Mouse (Mus musculus): ENCODE measurements around the gene Rpf1. TPM values are rescaled to one million over a fixed set of nuclear protein-coding genes. Genes with fewer than 3 reads are reported as not detected.

Gene Rpf1
- 87.1 TPM for polyA plus RNA-seq (2017; shearing (Covaris generic))

DNA sequence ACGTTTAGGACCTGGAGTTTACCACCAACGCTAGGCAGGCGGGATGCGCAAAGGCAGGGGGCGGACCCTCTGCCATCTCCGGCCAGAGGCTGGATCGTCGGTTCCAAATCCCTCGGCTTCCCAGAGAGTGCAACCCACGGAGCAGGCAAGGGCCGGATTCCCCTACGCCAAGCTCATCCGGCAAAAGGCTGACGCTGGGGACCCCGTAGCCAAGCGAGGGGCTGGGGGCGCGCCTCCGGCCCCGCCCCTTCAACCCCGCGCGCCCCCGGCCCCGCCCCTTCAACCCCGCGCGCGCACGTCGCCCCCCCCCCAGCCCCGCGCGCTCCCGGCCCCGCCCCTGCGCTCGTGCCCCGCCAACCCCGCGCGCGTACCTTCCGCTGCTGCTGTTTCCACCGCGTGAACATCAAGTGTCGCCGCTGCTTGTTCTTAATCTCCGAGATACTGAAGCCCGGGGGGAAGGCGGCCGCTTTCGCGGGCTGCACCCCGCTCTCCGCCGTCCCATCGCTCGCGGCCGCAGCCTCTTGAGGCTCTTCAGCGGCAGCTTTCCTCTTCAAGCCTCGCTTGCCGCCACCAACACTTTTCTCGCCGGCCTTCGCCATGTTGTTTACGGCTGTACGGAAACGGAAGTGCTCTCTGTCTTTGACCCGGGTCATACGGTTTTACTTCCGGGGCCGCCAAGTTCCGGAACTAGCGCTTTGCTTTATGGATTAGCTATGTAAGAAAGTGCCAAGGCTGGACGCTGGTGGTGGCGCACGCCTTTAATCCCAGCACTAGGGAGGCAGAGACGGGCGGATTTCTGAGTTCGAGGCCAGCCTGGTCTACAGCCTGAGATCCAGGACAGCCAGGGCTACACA lies at the start of gene Rpf1:
Rpf1 (minus strand) TSS at position 632 of the 854 bp plus-strand sequence.

DNA sequence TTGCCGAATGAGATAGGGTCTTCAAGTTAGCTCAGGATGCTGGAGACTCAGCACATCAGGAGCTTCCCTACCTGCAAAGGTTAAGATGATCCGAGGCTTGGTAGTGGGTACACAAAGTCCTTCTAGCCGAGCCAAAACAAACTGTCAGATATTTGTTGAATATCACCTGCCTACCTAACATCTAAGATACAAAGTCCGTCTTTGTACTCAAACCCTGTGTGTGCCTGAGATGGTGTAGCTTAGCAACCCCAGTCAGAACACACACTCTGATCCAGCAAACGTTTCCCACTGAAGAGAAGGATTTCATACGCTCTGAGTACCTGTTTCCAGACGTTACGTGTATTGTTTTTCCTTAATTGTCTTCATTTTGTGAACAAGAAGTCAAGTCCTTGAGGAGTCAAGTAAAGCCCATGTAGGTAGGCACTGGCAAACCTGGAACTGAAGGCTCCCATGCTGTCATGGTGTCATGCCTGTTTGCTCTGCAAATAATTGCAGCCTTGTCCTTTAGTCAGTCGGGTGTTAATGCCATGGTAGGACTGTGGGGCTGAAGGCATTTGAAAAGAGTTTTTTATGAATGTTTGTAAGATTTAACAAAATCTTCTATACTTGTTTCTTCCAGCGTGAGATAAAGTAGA lies 49.0 kb upstream of the Rpf1 start, which contains the start of gene Uox:
Uox (plus strand) TSS at position 279 of the 635 bp plus-strand sequence.

DNA sequence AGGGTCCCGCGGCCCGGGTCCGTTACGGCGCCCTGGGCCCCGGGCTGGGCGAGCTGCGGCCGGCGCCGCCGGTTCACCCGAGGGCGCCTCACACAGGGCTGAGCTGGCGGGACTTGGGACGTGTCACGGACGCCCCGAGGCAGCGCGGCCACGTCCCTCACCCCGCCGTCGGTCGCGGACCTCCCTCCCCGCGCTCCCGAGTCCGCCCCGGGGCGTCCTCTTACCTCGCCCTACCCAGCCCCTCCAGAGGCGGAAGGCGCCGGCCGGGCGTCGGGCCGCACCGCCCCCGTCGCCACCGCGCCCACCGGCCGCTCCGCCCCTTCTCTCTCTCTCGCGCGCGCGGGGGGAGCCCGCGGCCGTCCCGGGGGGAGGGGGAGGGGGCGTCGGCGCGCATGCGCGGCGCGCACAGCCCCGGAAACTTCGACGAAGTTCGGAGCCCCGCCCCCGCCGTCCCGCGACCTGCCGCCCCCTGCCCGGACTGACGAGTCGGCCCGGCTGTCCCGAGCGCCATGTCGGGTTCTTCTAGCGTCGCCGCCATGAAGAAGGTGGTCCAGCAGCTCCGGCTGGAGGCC lies 21.7 kb downstream of the Rpf1 start, which contains the start of the genes Spata1 and Gng5:
Spata1 (minus strand) TSS at position 323 of the 572 bp plus-strand sequence.
Gng5 (plus strand) TSS at position 377 of the 572 bp plus-strand sequence.

Other genes with a start within 250 kb of the Rpf1 start
- gene Ssx2ip, start 116.8 kb downstream of the Rpf1 start, polyA plus RNA-seq (2017; shearing (Covaris generic)) = 6.9 TPM
- gene Ctbs, start 71.6 kb downstream of the Rpf1 start, polyA plus RNA-seq (2017; shearing (Covaris generic)) = 3.1 TPM
- gene Spata1, start 21.7 kb downstream of the Rpf1 start, polyA plus RNA-seq (2017; shearing (Covaris generic)) = 5.1 TPM
- gene Gng5, start 21.6 kb downstream of the Rpf1 start, polyA plus RNA-seq (2017; shearing (Covaris generic)) = 405 TPM
- not detected for gene Uox, start 49.0 kb upstream of the Rpf1 start, polyA plus RNA-seq (2017; shearing (Covaris generic))
- gene Dnase2b, start 94.2 kb upstream of the Rpf1 start, polyA plus RNA-seq (2017; shearing (Covaris generic)) = not detected
- gene 4930503B20Rik, start 129.9 kb upstream of the Rpf1 start, polyA plus RNA-seq (2017; shearing (Covaris generic)) = not detected
- gene Samd13, start 164.2 kb upstream of the Rpf1 start, polyA plus RNA-seq (2017; shearing (Covaris generic)) = not detected